Mouse (Mus musculus) WW6 (cell line): ENCODE results near the gene Msantd4.
A peak's percentile ranks its signal among the peaks of the same experiment; 100 is the strongest.
"Not testable (repeated sequence)": the region's sequence is repeated elsewhere in the genome, so short reads cannot be mapped to it uniquely, and the experiment has no call there.

ENCODE experiments used
- DNase-seq: peaks from one replicate; pipeline ENCODE4 v3.0.0-alpha.2; 2013; ENCODE audit warnings: low read depth, low spot score

Gene Msantd4

GRCm38 (mm10) chr9:4375828-4376639 is at the start of gene Msantd4:
TSS of gene Msantd4 (plus strand) at chr9:4376562.
- DNase-seq = peak; percentile 93

GRCm38 (mm10) chr9:4353163-4353562 is 23.2 kb upstream of the Msantd4 start:
- no peak for DNase-seq

GRCm38 (mm10) chr9:4376640-4377120 is 318 bp downstream of the Msantd4 start:
- no peak for DNase-seq

DNA sequence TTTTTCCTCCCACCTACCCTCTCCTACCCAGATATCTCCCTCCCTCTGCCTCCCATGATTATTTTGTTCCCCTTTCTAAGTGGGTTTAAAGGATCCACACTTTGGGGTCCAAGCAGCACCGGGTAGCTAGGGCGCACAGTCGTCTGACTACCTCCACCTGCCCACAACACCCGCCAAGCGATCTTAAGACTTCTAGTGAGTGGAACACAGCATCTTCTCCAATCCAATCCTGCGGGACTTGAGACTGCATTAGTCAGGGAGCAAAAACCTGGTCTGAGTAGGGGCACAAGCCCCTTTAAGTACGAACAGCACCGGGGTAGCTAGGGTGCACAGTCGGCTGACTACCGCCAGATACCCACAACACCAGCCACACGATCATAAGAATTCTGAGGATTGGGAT is 24.4 kb downstream of the Msantd4 start:
- not testable (repeated sequence) for DNase-seq
